Mouse (Mus musculus): ENCODE measurements around the gene Acin1.
"Not testable (repeated sequence)": the region's sequence is repeated elsewhere in the genome, so short reads cannot be mapped to it uniquely, and the experiment has no call there.

The Acin1 gene

DNA sequence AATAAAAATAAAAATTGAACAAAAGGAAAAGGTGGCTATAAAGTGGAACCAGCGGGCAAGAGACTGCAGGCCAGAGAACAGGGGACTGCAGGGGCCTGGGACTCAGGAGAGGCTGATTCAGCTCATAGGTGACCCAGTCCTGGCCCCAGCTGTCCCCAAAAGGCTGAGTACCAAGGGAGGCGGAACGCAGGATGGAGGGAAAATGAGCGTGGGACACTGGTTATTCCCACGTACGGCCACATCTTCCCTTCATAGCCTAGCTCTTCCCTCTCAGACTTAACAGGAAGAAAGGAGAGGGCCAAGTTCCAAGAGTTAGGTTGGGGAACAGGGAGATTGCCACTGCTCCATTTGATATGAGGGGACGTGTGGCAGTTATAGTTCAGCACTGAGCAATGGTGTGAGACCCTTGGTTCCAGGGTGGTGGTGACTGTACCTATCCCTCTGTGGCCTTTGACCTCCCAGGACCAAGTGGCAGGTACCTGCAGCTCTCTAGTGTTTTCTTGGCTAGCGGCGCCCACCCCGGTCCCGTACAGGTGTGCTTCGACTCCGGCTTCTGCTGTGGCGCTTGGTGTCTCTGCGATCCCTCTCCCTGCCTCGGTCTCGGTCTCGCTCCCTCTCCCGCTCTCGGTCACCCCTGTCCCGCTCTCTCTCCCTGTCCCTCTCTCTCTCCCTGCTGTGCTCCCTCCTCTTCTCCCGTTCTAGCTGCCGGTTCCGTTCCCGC is 44.3 kb downstream of the Acin1 start:
- no peak for DNase-seq (ENCODE audit: low read depth)

DNA sequence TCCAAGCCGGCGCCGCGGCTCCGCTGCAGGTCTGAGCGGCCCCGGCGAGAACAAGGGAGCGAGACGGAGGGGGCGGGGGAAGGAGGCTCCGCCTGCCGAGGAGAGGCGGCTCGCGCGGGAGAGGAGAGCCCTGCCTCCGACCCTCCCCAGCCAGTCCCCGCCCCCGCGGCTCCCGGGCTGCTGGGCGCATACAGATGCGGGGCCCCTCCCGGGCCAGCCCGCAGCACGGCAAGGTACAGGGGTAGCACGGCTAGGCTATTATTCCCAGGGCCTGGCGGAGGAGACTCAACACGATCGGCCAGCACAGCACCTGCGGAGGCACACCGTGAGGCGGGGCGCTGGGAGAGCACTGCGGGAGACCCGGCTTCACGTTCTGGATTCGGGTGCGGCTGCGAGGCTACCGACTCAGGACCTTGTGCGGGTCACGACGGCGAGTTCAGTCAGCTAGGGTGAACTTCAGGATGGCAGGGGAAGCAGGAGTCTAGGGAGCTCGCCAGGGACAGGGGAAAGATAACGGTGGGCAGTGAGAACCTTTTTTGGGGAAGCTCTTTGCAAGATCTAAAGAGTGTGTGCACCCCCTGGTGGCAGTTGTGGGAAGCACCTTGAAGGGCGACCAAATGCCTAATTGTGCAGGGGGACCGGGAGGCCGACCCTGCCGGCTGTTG is 45.3 kb downstream of the Acin1 start, which contains the start of gene Cdh24:
TSS of gene Cdh24 (minus strand) at position 60 of the 665 bp plus-strand sequence.
- peak; percentile 84 for DNase-seq (ENCODE audit: low read depth)

DNA sequence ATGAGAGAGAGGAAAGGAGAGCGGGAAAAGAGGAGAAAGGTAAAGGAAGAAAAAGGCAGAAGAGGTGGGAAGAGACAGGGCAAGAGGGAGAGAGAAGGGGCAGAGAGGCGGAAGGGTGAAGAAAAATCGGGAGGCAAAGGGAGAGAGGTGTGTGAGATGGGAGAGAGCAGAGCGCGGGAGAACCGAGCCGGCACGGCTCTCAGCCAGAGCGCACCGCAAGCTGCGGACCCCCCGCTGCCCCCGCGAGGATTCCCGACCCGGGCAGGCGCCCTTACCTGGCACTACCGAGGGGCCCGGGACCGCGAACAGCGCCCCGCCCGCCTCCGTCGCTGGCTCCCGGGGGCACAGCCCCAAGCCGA is 45.8 kb downstream of the Acin1 start, which contains the start of gene Gm17606:
TSS of gene Gm17606 (plus strand) at position 7 of the 359 bp plus-strand sequence.
- DNase-seq (ENCODE audit: low read depth) = no peak

DNA sequence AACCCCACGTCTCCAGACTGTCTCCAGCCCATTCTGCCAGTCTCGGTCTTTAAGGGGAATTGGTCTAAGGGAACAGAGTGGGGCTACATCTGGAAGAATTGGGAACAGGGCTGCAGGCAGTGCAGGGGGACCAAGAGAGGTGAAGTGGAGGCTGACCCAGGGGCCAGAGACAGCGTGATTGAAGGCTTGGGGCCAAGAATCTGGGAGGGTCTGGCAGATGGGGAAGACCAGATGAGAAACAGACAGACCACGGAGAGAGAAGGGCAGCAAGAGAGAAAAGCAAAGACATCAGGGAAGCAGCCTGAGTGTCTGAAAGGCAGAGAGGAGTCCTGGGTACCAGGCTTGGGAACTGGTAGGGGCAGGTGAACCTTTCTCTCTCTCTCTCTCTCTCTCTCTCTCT is 46.6 kb downstream of the Acin1 start:
- no peak for DNase-seq (ENCODE audit: low read depth)

DNA sequence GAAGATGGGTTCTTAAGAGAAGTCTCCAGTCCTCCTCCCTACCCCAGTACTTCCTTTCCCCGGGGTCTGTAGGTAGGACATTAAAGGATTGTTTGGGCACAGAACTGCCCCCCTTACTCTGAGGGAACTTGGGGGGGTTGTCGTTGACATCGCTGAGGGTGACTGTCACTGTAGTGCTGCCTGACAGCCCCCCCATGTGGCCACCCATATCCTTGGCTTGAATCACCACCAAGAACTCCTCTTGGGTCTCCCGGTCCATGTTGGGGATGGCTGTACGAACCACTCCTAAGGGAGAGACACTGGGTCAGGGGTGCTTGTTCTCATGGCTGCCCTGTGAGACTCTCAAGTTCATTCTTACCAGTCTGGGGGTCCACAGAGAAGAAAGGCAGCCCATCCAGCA is 48.5 kb downstream of the Acin1 start:
- no peak for DNase-seq (ENCODE audit: low read depth)

DNA sequence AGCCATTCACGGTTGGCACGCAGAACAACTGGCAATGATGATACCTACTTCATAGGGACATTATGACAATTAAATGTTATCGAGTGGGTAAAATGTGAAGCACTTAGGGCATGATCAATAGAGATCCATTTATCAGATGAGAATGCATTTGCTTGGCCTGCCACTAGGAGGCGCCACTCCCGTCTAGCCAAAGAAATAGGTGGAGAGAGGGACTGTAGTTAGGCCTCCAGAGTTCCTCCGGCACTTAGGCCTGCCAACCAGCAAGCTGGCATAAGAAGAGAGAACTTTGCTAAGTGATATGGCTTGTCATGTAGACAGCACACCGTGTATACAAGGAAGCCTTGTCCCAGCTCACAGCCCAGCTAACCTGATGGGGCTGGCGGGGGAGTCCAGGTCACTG is 49.8 kb downstream of the Acin1 start:
- DNase-seq (ENCODE audit: low read depth) = no peak

DNA sequence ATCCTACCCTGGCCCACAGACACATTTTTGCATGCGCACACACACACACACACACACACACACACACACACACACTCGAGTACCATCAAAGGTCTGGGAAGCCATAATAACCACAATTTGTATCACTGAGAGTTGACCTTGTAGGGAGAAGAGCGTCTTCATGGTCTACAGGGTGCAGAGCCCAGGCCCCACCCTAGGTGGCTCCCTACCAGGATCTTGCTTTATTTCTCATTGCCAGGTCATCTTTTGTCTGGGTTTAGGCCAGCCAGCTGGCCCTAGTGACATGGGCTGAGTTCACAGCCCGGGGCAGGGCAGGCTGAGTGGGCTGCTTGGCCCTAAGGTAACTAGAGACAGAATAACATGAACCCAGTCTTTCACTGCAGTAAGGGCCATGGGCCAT is 52.5 kb downstream of the Acin1 start:
- DNase-seq (ENCODE audit: low read depth) = no peak

DNA sequence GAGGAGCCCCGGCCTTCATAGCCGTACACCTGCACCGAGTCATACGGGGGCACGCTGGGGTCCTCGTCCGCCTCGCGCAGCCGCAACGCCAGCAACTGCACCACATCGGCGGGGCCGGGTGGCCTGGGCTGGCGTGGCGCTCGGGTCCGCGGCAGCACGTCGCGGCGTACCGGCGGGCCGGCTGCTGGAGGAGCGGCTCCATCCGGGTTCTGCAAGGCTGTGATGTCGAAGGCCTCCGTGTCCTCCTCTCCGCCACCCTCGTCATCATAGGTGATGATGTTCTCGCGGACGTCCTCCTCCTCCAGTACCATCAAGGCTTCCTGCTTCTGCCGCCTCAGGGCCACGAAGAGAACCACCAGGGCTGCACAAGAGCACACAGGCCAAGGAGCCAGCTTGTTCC is 54.5 kb downstream of the Acin1 start:
- no peak for DNase-seq (ENCODE audit: low read depth)

DNA sequence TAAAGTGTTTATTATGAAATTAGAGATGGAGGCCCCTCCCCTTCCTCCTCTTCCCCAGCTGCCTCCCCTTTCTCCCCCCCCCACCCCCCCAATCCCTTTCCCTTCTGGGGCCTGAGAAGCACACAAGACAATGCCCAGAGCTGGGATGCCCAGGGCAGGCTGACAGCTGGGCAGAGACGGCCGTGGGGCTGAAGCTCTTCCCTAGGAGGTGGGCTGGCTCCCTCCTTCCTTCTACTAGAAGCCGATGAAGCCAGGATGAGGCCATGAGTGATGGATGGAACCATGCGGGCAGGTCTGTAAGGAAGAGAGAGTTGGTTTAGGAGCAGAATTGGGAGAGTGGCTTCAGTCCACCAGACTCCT is 55.5 kb downstream of the Acin1 start:
- no peak for DNase-seq (ENCODE audit: low read depth)

DNA sequence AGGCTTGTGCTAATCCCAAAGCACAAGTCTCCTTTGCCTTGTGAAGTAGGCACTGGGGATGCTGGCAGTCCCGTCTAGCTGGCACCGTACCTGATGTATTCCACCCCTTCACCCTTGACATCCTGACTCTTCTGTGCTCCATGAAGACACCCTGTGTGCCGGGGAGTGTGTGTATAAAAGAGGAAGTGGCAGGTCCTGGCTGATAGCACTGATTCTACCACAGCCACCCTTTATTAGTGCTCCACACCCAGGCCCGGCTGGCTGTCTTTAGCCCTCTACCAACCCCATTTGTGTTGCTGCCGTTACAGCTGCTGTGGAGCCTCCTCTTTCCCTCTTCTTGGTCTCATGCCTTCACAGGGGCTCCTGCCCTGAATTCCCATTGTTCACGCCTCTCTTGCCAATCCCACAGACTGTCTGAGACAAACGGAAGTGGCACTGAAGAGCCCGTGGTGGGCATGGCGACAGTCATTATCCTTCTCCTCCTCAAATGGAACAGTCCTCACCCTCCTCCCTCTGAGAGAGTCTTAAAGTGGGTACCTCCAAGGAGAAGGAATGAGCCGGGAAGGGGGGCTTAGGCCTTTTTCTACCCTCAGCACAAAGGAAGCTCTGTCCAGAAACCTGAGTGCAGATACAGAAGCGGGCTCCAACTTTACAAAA is 56.0 kb downstream of the Acin1 start:
- DNase-seq (ENCODE audit: low read depth) = no peak

DNA sequence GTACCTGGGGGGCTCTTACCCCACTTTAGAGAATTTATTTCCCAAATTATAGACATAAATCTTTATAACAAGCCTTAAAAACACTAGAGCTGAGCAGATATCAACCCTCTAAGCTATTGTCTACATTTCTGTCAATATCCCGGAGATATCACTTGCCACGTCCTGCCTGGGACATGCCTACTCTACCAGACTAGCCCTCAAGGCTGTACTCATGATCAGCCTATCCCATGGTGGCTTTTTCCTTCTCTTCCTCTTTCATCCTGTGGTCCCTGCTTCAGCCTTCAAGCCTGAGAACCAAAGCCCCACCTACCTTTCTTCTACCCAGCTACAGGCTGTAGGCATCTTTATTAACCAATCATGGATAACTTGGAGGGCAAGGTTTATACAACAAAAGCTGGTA is 56.9 kb downstream of the Acin1 start:
- DNase-seq (ENCODE audit: low read depth) = no peak

DNA sequence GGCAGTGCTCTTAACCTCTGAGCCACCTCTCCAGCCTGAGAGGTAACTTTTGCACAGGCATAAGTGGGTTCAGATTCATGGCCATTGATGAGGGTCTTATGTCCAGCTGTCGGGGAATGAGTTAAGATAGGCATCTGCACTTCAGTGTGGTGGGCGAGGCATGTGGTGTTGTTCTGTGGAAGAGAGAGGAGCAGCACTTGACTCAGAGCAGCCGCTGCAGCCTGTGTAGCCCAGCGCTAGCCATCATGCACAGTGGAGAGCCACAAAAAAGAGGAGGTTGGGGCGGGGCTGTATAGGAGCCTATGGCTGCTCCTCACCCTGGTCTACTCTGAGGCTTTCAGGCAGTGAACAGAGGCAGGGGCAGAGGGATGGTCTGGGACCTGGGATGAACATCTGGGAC is 58.6 kb downstream of the Acin1 start:
- DNase-seq (ENCODE audit: low read depth) = no peak

DNA sequence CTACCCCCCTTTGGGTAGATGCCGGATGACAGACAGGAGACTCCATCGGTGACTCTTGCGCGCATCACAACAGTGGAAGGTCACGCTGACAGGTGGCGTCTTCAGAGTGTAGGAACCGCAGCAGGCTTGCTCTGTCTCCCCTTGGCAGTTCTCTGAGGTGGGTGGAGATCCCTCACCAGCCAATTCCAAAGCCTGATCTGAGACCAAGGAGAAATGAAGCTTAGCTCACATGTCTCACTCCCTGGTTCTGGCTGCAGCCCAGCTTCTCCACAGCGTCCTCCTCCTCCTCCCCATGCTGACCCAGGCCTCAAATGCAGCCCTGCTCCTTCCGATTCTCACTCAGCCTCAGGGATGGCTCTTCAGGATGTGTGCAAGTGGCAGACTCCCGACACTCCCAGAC is 61.8 kb downstream of the Acin1 start:
- DNase-seq (ENCODE audit: low read depth) = no peak

DNA sequence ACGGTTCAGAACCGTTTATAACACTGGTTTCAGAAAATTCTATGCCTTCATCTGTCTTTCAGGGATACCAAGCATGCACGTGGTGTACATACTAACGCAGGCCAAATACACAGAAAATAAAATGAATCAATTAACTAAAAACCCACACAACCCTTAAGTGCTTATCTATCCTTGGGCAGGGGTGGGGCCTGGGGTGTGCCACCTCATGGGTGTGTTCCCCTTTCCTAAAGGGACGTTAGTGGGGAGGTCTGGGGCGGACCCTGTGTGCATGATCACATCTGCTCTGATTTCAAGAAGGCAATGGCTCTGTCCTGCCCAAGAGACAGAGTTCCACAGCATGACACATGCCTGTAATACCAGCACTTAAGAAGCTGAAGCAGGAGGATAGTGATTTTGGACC is 63.4 kb downstream of the Acin1 start:
- DNase-seq (ENCODE audit: low read depth) = no peak

DNA sequence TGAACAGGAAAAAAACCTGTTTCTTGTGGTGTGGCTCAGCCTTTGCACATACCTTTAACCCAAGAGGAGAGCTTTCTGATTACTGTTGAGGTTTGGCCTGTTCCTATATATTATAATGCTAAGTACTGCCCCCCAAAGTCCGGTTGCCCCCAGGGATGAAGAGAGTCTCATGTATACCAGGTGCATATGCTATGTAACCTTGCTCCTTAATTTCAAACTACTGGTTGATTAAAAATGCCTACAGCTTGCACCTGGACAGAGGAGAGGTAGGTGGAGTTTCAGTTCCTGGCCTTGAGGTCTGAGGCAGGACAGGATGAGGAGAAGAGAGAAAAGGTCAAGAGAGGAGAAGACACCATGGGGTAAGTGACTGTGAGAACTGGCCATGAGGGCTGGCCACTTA is 65.6 kb downstream of the Acin1 start, which contains the start of gene Psmb11:
TSS of gene Psmb11 (plus strand) at position 301 of the 400 bp plus-strand sequence.
- no peak for DNase-seq (ENCODE audit: low read depth)

DNA sequence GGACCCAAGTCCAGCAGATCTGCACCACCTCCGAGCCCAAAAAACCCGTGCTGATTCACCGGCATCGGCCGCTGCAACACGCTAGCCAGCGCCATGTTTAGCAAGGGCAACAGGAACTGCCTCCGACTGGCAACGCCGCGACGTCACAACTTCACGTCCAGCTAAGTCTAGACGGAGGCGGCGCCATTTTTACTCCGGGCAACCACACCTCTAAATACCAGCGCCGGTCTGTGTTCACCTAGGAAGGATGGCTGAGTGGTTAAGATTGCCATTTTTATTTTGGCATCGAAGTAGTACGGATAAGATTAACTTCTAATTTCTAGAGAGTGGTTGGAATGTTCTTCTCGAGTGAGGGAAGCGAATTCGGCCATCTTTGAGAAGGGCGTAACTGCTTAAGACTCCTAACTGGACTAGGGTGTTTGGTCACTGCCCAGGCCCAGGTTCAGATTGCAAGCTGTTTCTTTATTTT is 68.8 kb downstream of the Acin1 start, which contains the start of gene Psmb5:
TSS of gene Psmb5 (minus strand) at position 126 of the 469 bp plus-strand sequence.
- DNase-seq (ENCODE audit: low read depth) = peak; percentile 85

DNA sequence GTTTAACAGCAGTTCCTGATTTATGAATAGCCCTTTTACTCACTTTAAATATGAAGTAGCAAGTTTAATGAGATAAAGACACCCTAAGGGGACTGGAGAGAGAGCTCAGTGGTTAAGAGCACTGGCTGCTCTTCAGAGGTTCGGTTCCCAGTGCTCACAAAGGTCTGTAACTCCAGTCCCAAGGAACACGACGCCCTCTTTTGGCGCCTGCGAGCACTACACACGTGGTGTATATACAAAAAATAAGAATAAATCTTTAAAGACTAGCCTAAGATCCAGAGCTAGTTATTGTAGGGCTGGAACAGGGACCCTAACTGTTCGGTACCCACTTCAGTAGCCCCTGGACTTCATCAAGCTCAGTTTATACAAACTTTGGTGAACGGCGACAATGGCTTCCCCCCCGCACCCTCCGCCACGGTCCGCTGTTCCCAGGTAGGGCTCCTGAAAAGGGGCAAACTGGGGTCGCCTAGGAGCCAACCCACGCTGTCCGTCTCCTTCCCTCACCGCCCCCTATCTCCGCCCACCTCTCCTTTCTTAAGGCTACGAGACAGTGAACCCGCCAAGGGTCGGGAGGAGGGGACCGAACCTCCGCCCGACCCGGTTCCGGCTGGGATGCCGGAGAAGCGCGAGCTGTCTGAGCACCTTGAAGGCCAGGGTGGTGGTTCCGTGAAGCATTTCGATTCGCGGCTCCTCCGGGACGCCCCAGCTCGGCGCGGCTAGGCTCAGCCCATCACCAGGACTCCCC is 69.4 kb downstream of the Acin1 start:
- DNase-seq (ENCODE audit: low read depth) = no peak

DNA sequence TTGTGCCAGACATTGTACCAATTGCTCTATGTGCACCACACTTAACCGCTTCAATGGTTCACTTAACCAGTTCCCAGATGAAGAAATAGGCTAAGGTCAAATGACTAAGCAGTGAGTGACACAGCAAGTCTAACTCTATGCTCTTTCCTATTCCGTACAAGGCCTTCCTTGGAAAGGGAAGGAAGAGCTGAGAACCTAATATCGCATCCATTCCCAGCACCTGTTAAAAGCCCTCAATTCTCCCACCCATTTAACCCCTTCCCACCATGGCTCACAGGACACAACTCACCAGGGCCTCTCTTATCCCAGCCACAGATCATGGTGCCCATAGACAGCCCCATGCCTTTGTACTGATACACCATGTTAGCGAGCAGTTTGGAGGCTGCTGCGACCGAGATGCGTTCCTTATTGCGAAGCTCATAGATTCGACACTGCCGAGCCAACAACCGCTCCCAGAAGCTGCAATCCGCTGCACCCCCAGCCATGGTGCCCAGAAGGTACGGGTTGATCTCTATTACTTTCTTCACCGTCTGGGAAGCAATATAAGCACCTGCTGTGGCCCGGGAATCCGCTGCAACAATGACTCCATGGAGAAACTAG is 70.4 kb downstream of the Acin1 start:
- no peak for DNase-seq (ENCODE audit: low read depth)

DNA sequence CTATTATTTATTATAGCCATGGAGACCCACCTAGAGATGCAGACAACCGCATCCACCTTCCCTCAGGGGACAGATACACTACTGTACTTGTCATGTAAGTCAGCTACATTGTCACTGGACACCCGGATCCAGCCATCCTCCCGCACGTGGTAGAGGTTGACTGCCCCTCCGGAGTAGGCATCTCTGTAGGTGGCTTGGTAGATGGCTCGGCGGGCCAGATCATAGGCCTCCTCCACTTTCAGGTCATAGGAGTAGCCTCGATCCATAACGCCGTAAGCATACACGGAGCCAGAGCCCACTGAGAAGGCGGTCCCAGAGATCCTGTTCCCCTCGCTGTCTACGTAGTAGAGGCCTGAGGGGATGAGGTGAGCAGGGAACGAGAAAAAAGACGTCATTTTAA is 72.6 kb downstream of the Acin1 start:
- not testable (repeated sequence) for DNase-seq (ENCODE audit: low read depth)

DNA sequence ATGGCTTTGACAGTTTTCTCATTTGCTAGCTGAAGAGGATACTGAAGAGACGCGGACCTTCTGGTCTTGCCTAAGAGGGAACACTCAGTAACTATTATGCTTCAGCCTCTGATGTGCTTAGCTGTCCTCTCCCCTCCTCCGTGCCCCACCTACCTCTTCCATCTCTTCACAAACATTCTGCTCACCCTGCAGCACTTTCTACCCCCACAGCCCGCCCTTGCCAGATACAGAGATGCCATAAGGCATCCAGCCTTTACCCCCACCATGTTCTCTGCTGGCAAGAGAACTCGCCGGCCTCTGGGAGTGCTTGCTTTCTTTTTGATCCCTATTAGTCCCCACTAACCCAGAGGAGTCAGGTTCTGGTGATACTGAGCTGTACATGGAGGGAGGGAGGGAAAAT is 76.1 kb downstream of the Acin1 start:
- DNase-seq (ENCODE audit: low read depth) = no peak

DNA sequence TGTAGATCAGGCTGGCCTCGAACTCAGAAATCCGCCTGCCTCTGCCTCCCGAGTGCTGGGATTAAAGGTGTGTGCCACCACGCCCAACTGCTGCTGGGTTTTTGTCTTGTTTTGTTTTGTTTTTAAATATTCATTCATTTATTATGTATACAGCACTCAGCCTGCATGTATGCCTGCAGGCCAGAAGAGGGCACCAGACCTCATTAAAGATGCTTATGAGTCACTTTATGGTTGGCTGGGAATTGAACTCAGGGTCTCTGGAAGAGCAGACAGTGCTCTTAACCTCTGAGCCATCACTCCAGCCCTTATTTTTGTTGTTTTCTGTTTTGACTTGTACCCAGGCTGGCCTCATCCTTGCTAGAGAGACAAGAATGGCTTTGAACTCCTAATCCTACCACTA is 76.8 kb downstream of the Acin1 start:
- no peak for DNase-seq (ENCODE audit: low read depth)

DNA sequence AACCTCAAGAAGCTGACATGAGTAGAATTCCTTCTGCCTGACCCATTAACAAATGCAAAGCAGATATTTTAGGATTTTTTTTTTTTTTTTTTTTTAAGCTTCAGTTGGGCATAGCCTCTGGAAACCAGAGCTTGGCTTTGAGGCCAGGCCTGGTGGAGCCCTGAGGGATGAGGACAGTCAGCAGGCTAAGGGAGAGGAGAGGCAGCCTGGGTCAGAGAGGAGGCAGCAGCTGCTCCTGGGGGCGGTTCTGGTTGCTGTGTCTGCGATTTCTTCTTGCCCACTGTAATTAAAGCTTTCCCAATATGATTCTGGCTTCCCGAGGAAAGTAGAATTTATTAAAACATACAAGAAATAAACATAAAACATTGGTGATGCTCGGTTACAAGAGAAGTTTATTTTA is 77.5 kb downstream of the Acin1 start:
- DNase-seq (ENCODE audit: low read depth) = no peak

All from c-Kit-positive CD71-positive TER-119-negative erythroid progenitor cells, embryonic 14.5 days (primary cell).